Comparison of ENCODE assay signal across 18 mouse cellular contexts in genomic region chr17:83212422-83212821, GRCm38 (mm10). TPM values are rescaled to one million over a fixed set of nuclear protein-coding genes. Genes with fewer than 3 reads are reported as not detected.
A peak's percentile ranks its signal among the peaks of the same experiment; 100 is the strongest.
DNase-seq lines count a peak whose midpoint lies in the region; ATAC-seq lines count a peak whose summit lies in the region.
"Had no signal": no experiment of that assay in that cellular context is flagged by ENCODE, and none has a peak within 500 bp of the region (broad histone marks: within the 10 kb centered on the region; RNA-seq: fewer than 3 reads in every experiment).

No protein-coding gene starts in this region.

- no peak for DNase-seq in heart, postnatal 10 days
- no peak for DNase-seq in left cerebral cortex, adult 9 months (ENCODE audit: low spot score in 2 of 2)
- no peak for DNase-seq in layer of hippocampus, adult 9-11 months
- DNase-seq in left cerebral cortex, adult 8-10 months (ENCODE audit: low spot score in 2 of 2) = no peak
- DNase-seq: B cell, adult 2 months; cerebellum, adult 18-20 months; gastrocnemius, postnatal 36 days; kidney, adult 18-20 months; kidney, postnatal 36 days; thymus, postnatal 4 days had no signal

- no peaks in the 10 kb centered on the region; the same call in 1 of the 2 replicates for H3K36me3 ChIP-seq in heart, embryonic 13.5 days
- no peaks in the 10 kb centered on the region for H3K36me3 ChIP-seq in neural tube, embryonic 12.5 days
- H3K36me3 ChIP-seq in neural tube, embryonic 15.5 days = no peaks in the 10 kb centered on the region
- H3K36me3 ChIP-seq in liver, embryonic 15.5 days (replicated peaks) = no peaks in the 10 kb centered on the region
- H3K36me3 ChIP-seq: hindbrain, embryonic 15.5 days; lung, embryonic 15.5 days; midbrain, embryonic 12.5 days had no signal

- H3K9me3 ChIP-seq in heart, embryonic 13.5 days = no peaks in the 10 kb centered on the region
- no peaks in the 10 kb centered on the region for H3K9me3 ChIP-seq in neural tube, embryonic 12.5 days
- no peaks in the 10 kb centered on the region for H3K9me3 ChIP-seq in neural tube, embryonic 15.5 days (replicated peaks)
- no peaks in the 10 kb centered on the region for H3K9me3 ChIP-seq in liver, embryonic 15.5 days (replicated peaks)
- H3K9me3 ChIP-seq: hindbrain, embryonic 15.5 days; lung, embryonic 15.5 days; midbrain, embryonic 12.5 days had no signal

- peak overlapping the region; percentile 28; the same call in 1 of the 2 replicates for H3K9ac ChIP-seq in heart, embryonic 13.5 days
- H3K9ac ChIP-seq in neural tube, embryonic 12.5 days = 0 out of 2 replicates have a peak overlapping the region, but pooled peaks have one; percentile 29
- no peak overlapping the region for H3K9ac ChIP-seq in neural tube, embryonic 15.5 days (replicated peaks)
- H3K9ac ChIP-seq in liver, embryonic 15.5 days = no peak overlapping the region
- H3K9ac ChIP-seq: hindbrain, embryonic 15.5 days; lung, embryonic 15.5 days; midbrain, embryonic 12.5 days had no signal

- no peak overlapping the region for H3K4me2 ChIP-seq in heart, embryonic 13.5 days
- no peak overlapping the region for H3K4me2 ChIP-seq in neural tube, embryonic 12.5 days (replicated peaks)
- H3K4me2 ChIP-seq in neural tube, embryonic 15.5 days = no peak overlapping the region
- H3K4me2 ChIP-seq in liver, embryonic 15.5 days = no peak overlapping the region
- H3K4me2 ChIP-seq: hindbrain, embryonic 15.5 days; lung, embryonic 15.5 days; midbrain, embryonic 12.5 days had no signal

- no peak for ATAC-seq in heart, embryonic 13.5 days (ENCODE audit: extremely low read depth, insufficient number of reproducible peaks, low FRiP score, low TSS enrichment)
- ATAC-seq in neural tube, embryonic 12.5 days (ENCODE audit: low FRiP score, low read depth) = no peak
- no peak for ATAC-seq in neural tube, embryonic 15.5 days (ENCODE audit: low FRiP score)
- no peak for ATAC-seq in liver, embryonic 15.5 days (ENCODE audit: insufficient read depth)

- H3K27ac ChIP-seq in heart, embryonic 13.5 days (replicated peaks) = no peak overlapping the region
- H3K27ac ChIP-seq in neural tube, embryonic 12.5 days = no peak overlapping the region
- no peak overlapping the region for H3K27ac ChIP-seq in neural tube, embryonic 15.5 days (replicated peaks)
- H3K27ac ChIP-seq in liver, embryonic 15.5 days (replicated peaks) = peak overlapping the region; percentile 74
- H3K27ac ChIP-seq: lung, embryonic 15.5 days; midbrain, embryonic 12.5 days had no signal

- H3K4me3 ChIP-seq in heart, embryonic 13.5 days = no peak overlapping the region
- no peak overlapping the region for H3K4me3 ChIP-seq in neural tube, embryonic 12.5 days
- no peak overlapping the region for H3K4me3 ChIP-seq in neural tube, embryonic 15.5 days (replicated peaks)
- no peak overlapping the region for H3K4me3 ChIP-seq in liver, embryonic 15.5 days (replicated peaks)
- H3K4me3 ChIP-seq: hindbrain, embryonic 15.5 days; lung, embryonic 15.5 days; midbrain, embryonic 12.5 days had no signal

- peaks cover 31% of the 10 kb centered on the region for H3K4me1 ChIP-seq in heart, embryonic 13.5 days
- peaks cover 26% of the 10 kb centered on the region for H3K4me1 ChIP-seq in neural tube, embryonic 12.5 days
- peaks cover 38% of the 10 kb centered on the region for H3K4me1 ChIP-seq in neural tube, embryonic 15.5 days
- peaks cover 15% of the 10 kb centered on the region; the same call in 1 of the 2 replicates for H3K4me1 ChIP-seq in liver, embryonic 15.5 days (replicated peaks)

- intact Hi-C loops in heart, postnatal 10 days (cut with DNase I) = no loop called here

- WGBS in heart, embryonic 13.5 days = 55% methylated on average over 2 of the region's 2 CpGs
- 76% methylated on average over 2 of the region's 2 CpGs for WGBS in neural tube, embryonic 12.5 days
- 82% methylated on average over 2 of the region's 2 CpGs for WGBS in neural tube, embryonic 15.5 days
- WGBS in liver, embryonic 15.5 days (ENCODE audit: insufficient replicate concordance) = 51% methylated on average over 2 of the region's 2 CpGs

- no peaks in the 10 kb centered on the region for H3K27me3 ChIP-seq in heart, embryonic 13.5 days (replicated peaks)
- peaks cover 3% of the 10 kb centered on the region; the same call in 1 of the 2 replicates for H3K27me3 ChIP-seq in neural tube, embryonic 12.5 days (replicated peaks)
- H3K27me3 ChIP-seq in neural tube, embryonic 15.5 days (replicated peaks) = no peaks in the 10 kb centered on the region
- peaks cover 44% of the 10 kb centered on the region for H3K27me3 ChIP-seq in liver, embryonic 15.5 days
- H3K27me3 ChIP-seq: lung, embryonic 15.5 days had no signal

RNA-seq across cellular contexts. Expression of gene Pkdcc, which starts 2.7 kb away (rescaled TPM):
- polyA plus RNA-seq in heart, embryonic 13.5 days (2015; fragmentation: Nextera tagmentation; extraction: Ambion mirVana) = 10.1 and 11.1 TPM in 2 replicates
- total RNA-seq in heart, postnatal 10 days (2021) = 10 to 100 TPM; 46.5 to 50.4 TPM
- 10.8 and 11.3 TPM in 2 replicates for polyA plus RNA-seq in neural tube, embryonic 12.5 days (2016; fragmentation: Nextera tagmentation; extraction: Ambion mirVana)
- 4.5 and 9.7 TPM in 2 replicates for polyA plus RNA-seq in neural tube, embryonic 15.5 days (2015; fragmentation: Nextera tagmentation; extraction: Ambion mirVana)
- polyA plus RNA-seq in liver, embryonic 15.5 days (2015; fragmentation: Nextera tagmentation; extraction: Ambion mirVana) = 2.8 and 4.1 TPM in 2 replicates
- 10 to 100 TPM; 13.1 to 16.5 (median 14.4) TPM for total RNA-seq in left cerebral cortex, adult 8-10 months (2022)
- total RNA-seq: common myeloid progenitor, adult 5-6 weeks had no signal

Comparison
In these comparisons a context has a peak if more than half of its experiments do, and no peak if none do; other contexts are left out.
1. H3K9ac ChIP-seq: peak in heart, embryonic 13.5 days (single experiment) and neural tube, embryonic 12.5 days (single experiment); none in neural tube, embryonic 15.5 days (single experiment) and liver, embryonic 15.5 days (single experiment).